Mouse (Mus musculus): ENCODE data around the gene Inhbe. TPM values are rescaled to one million over a fixed set of nuclear protein-coding genes. Genes with fewer than 3 reads are reported as not detected.

Gene Inhbe
- total RNA-seq, 2 experiments from 2014 or later, result not detected

Other genes with a start within 250 kb of the Inhbe start
- gene Os9, start 233.3 kb downstream of the Inhbe start, total RNA-seq (2015; ENCODE audit: low replicate concordance), result 36.5 and 37.5 TPM in 2 replicates
- gene Os9, start 233.3 kb downstream of the Inhbe start, total RNA-seq (2017; ENCODE audit: low replicate concordance), result 57.2 and 70.0 TPM in 2 replicates
- gene B4galnt1, start 189.2 kb downstream of the Inhbe start, total RNA-seq (2015; ENCODE audit: low replicate concordance), result 25.2 and 34.2 TPM in 2 replicates
- gene B4galnt1, start 189.2 kb downstream of the Inhbe start, total RNA-seq (2017; ENCODE audit: low replicate concordance), result 10.7 and 14.0 TPM in 2 replicates
- not detected in 2 replicates for gene Slc26a10, start 173.8 kb downstream of the Inhbe start, total RNA-seq (2015; ENCODE audit: low replicate concordance)
- not detected in 2 replicates for gene Slc26a10, start 173.8 kb downstream of the Inhbe start, total RNA-seq (2017; ENCODE audit: low replicate concordance)
- gene Arhgef25, start 164.3 kb downstream of the Inhbe start, total RNA-seq (2015; ENCODE audit: low replicate concordance), result 0.72 TPM in 1 of 2 replicates, not detected in the other
- 0.13 and 10.1 TPM in 2 replicates for gene Arhgef25, start 164.3 kb downstream of the Inhbe start, total RNA-seq (2017; ENCODE audit: low replicate concordance)
- 18.9 and 22.0 TPM in 2 replicates for gene Dtx3, start 158.7 kb downstream of the Inhbe start, total RNA-seq (2015; ENCODE audit: low replicate concordance)
- gene Dtx3, start 158.7 kb downstream of the Inhbe start, total RNA-seq (2017; ENCODE audit: low replicate concordance), result 6.3 and 11.9 TPM in 2 replicates
- gene Pip4k2c, start 142.8 kb downstream of the Inhbe start, total RNA-seq (2015; ENCODE audit: low replicate concordance), result 31.4 and 61.6 TPM in 2 replicates
- 37.8 and 46.2 TPM in 2 replicates for gene Pip4k2c, start 142.8 kb downstream of the Inhbe start, total RNA-seq (2017; ENCODE audit: low replicate concordance)
- not detected in 2 replicates for gene Kif5a, start 91.1 kb downstream of the Inhbe start, total RNA-seq (2015; ENCODE audit: low replicate concordance)
- gene Kif5a, start 91.1 kb downstream of the Inhbe start, total RNA-seq (2017; ENCODE audit: low replicate concordance), result not detected in 2 replicates
- gene Dctn2, start 88.0 kb downstream of the Inhbe start, total RNA-seq (2015; ENCODE audit: low replicate concordance), result 72.9 and 75.0 TPM in 2 replicates
- 64.0 and 70.5 TPM in 2 replicates for gene Dctn2, start 88.0 kb downstream of the Inhbe start, total RNA-seq (2017; ENCODE audit: low replicate concordance)
- gene Mbd6, start 65.4 kb downstream of the Inhbe start, total RNA-seq (2015; ENCODE audit: low replicate concordance), result 55.8 and 69.6 TPM in 2 replicates
- 10.7 and 15.0 TPM in 2 replicates for gene Mbd6, start 65.4 kb downstream of the Inhbe start, total RNA-seq (2017; ENCODE audit: low replicate concordance)
- 68.5 and 80.9 TPM in 2 replicates for gene Mars, start 42.6 kb downstream of the Inhbe start, total RNA-seq (2015; ENCODE audit: low replicate concordance)
- gene Mars, start 42.6 kb downstream of the Inhbe start, total RNA-seq (2017; ENCODE audit: low replicate concordance), result 86.0 and 98.9 TPM in 2 replicates
- 18.0 and 18.9 TPM in 2 replicates for gene Arhgap9, start 32.4 kb downstream of the Inhbe start, total RNA-seq (2015; ENCODE audit: low replicate concordance)
- gene Arhgap9, start 32.4 kb downstream of the Inhbe start, total RNA-seq (2017; ENCODE audit: low replicate concordance), result 6.4 and 15.4 TPM in 2 replicates
- not detected in 2 replicates for gene Gli1, start 12.4 kb downstream of the Inhbe start, total RNA-seq (2015; ENCODE audit: low replicate concordance)
- gene Gli1, start 12.4 kb downstream of the Inhbe start, total RNA-seq (2017; ENCODE audit: low replicate concordance), result not detected in 2 replicates
- gene Inhbc, start 16.0 kb upstream of the Inhbe start, total RNA-seq (2015; ENCODE audit: low replicate concordance), result not detected in 2 replicates
- gene Inhbc, start 16.0 kb upstream of the Inhbe start, total RNA-seq (2017; ENCODE audit: low replicate concordance), result not detected in 2 replicates
- 34.4 and 56.9 TPM in 2 replicates for gene R3hdm2, start 25.9 kb upstream of the Inhbe start, total RNA-seq (2015; ENCODE audit: low replicate concordance)
- gene R3hdm2, start 25.9 kb upstream of the Inhbe start, total RNA-seq (2017; ENCODE audit: low replicate concordance), result 22.6 and 52.5 TPM in 2 replicates
- gene Stac3, start 147.3 kb upstream of the Inhbe start, total RNA-seq (2015; ENCODE audit: low replicate concordance), result not detected in 2 replicates
- not detected in 2 replicates for gene Stac3, start 147.3 kb upstream of the Inhbe start, total RNA-seq (2017; ENCODE audit: low replicate concordance)
- not detected in 2 replicates for gene Ndufa4l2, start 160.6 kb upstream of the Inhbe start, total RNA-seq (2015; ENCODE audit: low replicate concordance)
- not detected in 2 replicates for gene Ndufa4l2, start 160.6 kb upstream of the Inhbe start, total RNA-seq (2017; ENCODE audit: low replicate concordance)
- gene Shmt2, start 168.0 kb upstream of the Inhbe start, total RNA-seq (2015; ENCODE audit: low replicate concordance), result 17.2 and 28.1 TPM in 2 replicates
- 21.4 and 24.8 TPM in 2 replicates for gene Shmt2, start 168.0 kb upstream of the Inhbe start, total RNA-seq (2017; ENCODE audit: low replicate concordance)
- not detected in 2 replicates for gene Nxph4, start 180.1 kb upstream of the Inhbe start, total RNA-seq (2015; ENCODE audit: low replicate concordance)
- not detected in 2 replicates for gene Nxph4, start 180.1 kb upstream of the Inhbe start, total RNA-seq (2017; ENCODE audit: low replicate concordance)

Data from erythroid progenitor cell, adult 5-6 weeks (primary cell).